Mouse (Mus musculus) right cerebral cortex, postnatal 10 days (tissue): ENCODE measurements around the gene Hvcn1.
A peak's percentile ranks its signal among the peaks of the same experiment; 100 is the strongest.
"Not testable (repeated sequence)": the region's sequence is repeated elsewhere in the genome, so short reads cannot be mapped to it uniquely, and the experiment has no call there.

Source experiments
- DNase-seq, 2 experiments: peaks; one replicate each; pipeline ENCODE4 v3.0.0; 2021; ENCODE audit warnings: low spot score in 2 of 2

Gene Hvcn1

GRCm38 (mm10) chr5:122201904-122202303 lies 4.7 kb upstream of the Hvcn1 start:
- no peak for DNase-seq

GRCm38 (mm10) chr5:122204180-122204579 lies 2.4 kb upstream of the Hvcn1 start:
- no peak for DNase-seq

GRCm38 (mm10) chr5:122208909-122209308 lies 2.3 kb downstream of the Hvcn1 start:
- no peak for DNase-seq

- DNase-seq: peak; percentile 40 to 48
Observed at GRCm38 (mm10) chr5:122209591-122210368, 3.2 kb downstream of the Hvcn1 start.

GRCm38 (mm10) chr5:122210890-122211289 lies 4.3 kb downstream of the Hvcn1 start:
- DNase-seq: no peak

- no peak for DNase-seq
Observed at GRCm38 (mm10) chr5:122212125-122212524, 5.5 kb downstream of the Hvcn1 start.

- not testable (repeated sequence) for DNase-seq
Observed at GRCm38 (mm10) chr5:122212820-122213219, 6.2 kb downstream of the Hvcn1 start.

GRCm38 (mm10) chr5:122213861-122214260 lies 7.3 kb downstream of the Hvcn1 start:
- DNase-seq: no peak

GRCm38 (mm10) chr5:122217636-122218035 lies 11.0 kb downstream of the Hvcn1 start:
- no peak for DNase-seq

- DNase-seq: no peak
Observed at GRCm38 (mm10) chr5:122218109-122218905, 11.7 kb downstream of the Hvcn1 start.

- DNase-seq: no peak
Observed at GRCm38 (mm10) chr5:122218928-122219327, 12.3 kb downstream of the Hvcn1 start.

GRCm38 (mm10) chr5:122219655-122220629 lies 13.3 kb downstream of the Hvcn1 start:
- no peak for DNase-seq

- no peak for DNase-seq
Observed at GRCm38 (mm10) chr5:122221085-122221484, 14.5 kb downstream of the Hvcn1 start.

GRCm38 (mm10) chr5:122224291-122224690 lies 17.7 kb downstream of the Hvcn1 start:
- no peak for DNase-seq

- DNase-seq: no peak
Observed at GRCm38 (mm10) chr5:122228271-122228765, 21.7 kb downstream of the Hvcn1 start.

GRCm38 (mm10) chr5:122228772-122229171 lies 22.2 kb downstream of the Hvcn1 start:
- no peak for DNase-seq

- DNase-seq: no peak
Observed at GRCm38 (mm10) chr5:122230816-122231215, 24.2 kb downstream of the Hvcn1 start.

GRCm38 (mm10) chr5:122231431-122231830 lies 24.8 kb downstream of the Hvcn1 start:
- DNase-seq: no peak

GRCm38 (mm10) chr5:122232004-122232403 lies 25.4 kb downstream of the Hvcn1 start:
- DNase-seq: no peak

- no peak for DNase-seq
Observed at GRCm38 (mm10) chr5:122233077-122233581, 26.5 kb downstream of the Hvcn1 start.

- no peak for DNase-seq
Observed at GRCm38 (mm10) chr5:122233695-122234094, 27.1 kb downstream of the Hvcn1 start.
